Mouse (Mus musculus): ENCODE measurements around the gene Npm3.
A peak's percentile ranks its signal among the peaks of the same experiment; 100 is the strongest.

Gene Npm3

GRCm38 (mm10) chr19:45749243-45750043 is at the start of gene Npm3:
TSS of gene Npm3 (minus strand) at chr19:45749591.
- peak; percentile 65 to 72 for DNase-seq

- no peak for DNase-seq
Measured at GRCm38 (mm10) chr19:45796879-45797278, 47.5 kb upstream of the Npm3 start.

- DNase-seq, result no peak
Measured at GRCm38 (mm10) chr19:45796061-45796556, 46.7 kb upstream of the Npm3 start.

GRCm38 (mm10) chr19:45795406-45795944 is 46.1 kb upstream of the Npm3 start:
- DNase-seq, result no peak

- no peak for DNase-seq
Measured at GRCm38 (mm10) chr19:45794718-45795117, 45.3 kb upstream of the Npm3 start.

- DNase-seq, result no peak
Measured at GRCm38 (mm10) chr19:45792404-45792803, 43.0 kb upstream of the Npm3 start.

- DNase-seq, result no peak
Measured at GRCm38 (mm10) chr19:45789888-45790874, 40.8 kb upstream of the Npm3 start.

GRCm38 (mm10) chr19:45789365-45789764 is 40.0 kb upstream of the Npm3 start:
- DNase-seq, result no peak

- no peak for DNase-seq
Measured at GRCm38 (mm10) chr19:45788337-45788736, 38.9 kb upstream of the Npm3 start.

- DNase-seq, result no peak
Measured at GRCm38 (mm10) chr19:45787450-45787849, 38.1 kb upstream of the Npm3 start.

GRCm38 (mm10) chr19:45785470-45785869 is 36.1 kb upstream of the Npm3 start:
- no peak for DNase-seq

- DNase-seq, result no peak
Measured at GRCm38 (mm10) chr19:45783933-45784576, 34.7 kb upstream of the Npm3 start.

GRCm38 (mm10) chr19:45783181-45783932 is 34.0 kb upstream of the Npm3 start, which contains the start of gene Mgea5:
TSS of gene Mgea5 (minus strand) at chr19:45783837.
- peak; percentile 98 to 99 for DNase-seq

- peak; percentile 68 to 73 for DNase-seq
Measured at GRCm38 (mm10) chr19:45782315-45783001, 33.1 kb upstream of the Npm3 start.

GRCm38 (mm10) chr19:45781676-45782075 is 32.3 kb upstream of the Npm3 start:
- no peak for DNase-seq

GRCm38 (mm10) chr19:45780350-45780915 is 31.0 kb upstream of the Npm3 start:
- no peak for DNase-seq

GRCm38 (mm10) chr19:45775486-45775885 is 26.1 kb upstream of the Npm3 start:
- no peak for DNase-seq

- DNase-seq, result no peak
Measured at GRCm38 (mm10) chr19:45771501-45771900, 22.1 kb upstream of the Npm3 start.

- no peak for DNase-seq
Measured at GRCm38 (mm10) chr19:45760810-45761209, 11.4 kb upstream of the Npm3 start.

GRCm38 (mm10) chr19:45758671-45759070 is 9.3 kb upstream of the Npm3 start:
- DNase-seq, result no peak

- no peak for DNase-seq
Measured at GRCm38 (mm10) chr19:45753551-45753950, 4.2 kb upstream of the Npm3 start.

Data from cerebellum, adult 18-20 months (tissue).